Mouse (Mus musculus): Measurements from ENCODE around the gene Rgl1.

Gene Rgl1

DNA sequence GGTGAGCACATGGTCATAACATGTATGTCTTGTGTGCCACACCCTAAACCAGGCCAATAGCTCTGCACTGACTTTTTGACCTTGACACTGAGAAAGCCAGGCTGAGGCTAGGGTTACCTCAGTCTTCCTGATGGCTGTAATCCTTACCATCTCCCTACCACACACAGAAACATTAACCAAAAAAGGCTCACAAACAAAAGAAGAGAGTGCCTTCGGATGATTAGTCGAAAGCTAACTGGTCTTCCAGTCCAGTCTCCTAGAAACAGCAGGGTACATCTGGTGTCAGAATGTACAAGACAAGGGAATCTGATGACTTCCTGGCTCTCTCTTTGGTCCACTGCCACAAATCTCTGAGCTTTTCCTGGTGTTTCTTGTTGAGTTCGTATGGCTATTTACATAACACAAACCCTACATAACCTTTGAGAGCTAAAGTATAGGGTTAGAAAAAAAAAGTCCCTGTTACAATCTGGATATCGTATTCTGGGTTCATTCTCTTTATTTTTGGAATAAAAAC, 249.0 kb downstream of the Rgl1 start:
- DNase-seq (ENCODE audit: low read depth, low spot score): no peak

DNA sequence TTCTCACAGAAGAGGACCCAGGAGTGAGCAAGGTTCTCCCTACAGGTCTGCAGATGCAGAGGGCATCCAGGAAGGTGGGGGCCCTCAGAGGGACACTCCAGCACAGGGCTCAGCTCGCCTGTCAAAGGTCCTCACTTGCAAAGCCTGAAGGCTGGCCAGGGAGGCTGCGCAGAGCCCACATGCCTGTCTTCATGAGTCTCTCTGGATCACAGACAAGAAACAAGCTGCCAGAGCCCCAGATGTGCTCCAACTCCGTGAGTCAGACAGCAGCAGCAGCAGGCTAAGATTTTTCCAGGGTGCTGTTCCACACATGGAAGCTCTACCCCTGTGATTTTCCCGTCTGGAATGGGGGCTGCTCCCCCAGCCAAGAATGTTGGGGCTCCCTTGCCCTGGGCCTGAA, 251.9 kb downstream of the Rgl1 start:
- no peak for DNase-seq (ENCODE audit: low read depth, low spot score)

DNA sequence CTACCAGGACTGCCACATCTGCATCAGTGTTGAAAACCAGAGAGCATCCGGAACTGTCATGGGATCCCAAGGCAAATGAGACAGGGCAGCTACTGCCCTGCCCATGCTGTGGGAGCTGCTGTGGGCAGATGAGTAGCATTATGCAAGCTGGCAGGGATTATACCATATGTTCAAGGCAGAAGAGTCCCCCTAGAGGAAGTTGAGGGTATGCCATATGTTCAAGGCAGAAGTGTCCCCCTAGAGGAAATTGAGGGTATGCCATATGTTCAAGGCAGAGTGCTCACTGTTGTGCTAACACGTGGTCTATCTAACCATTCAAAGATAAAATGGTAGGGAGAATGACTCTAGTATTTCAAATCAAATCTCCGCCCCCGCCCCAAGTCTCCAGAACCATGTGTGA, 254.9 kb downstream of the Rgl1 start:
- peak; percentile 60 for DNase-seq (ENCODE audit: low read depth, low spot score)

DNA sequence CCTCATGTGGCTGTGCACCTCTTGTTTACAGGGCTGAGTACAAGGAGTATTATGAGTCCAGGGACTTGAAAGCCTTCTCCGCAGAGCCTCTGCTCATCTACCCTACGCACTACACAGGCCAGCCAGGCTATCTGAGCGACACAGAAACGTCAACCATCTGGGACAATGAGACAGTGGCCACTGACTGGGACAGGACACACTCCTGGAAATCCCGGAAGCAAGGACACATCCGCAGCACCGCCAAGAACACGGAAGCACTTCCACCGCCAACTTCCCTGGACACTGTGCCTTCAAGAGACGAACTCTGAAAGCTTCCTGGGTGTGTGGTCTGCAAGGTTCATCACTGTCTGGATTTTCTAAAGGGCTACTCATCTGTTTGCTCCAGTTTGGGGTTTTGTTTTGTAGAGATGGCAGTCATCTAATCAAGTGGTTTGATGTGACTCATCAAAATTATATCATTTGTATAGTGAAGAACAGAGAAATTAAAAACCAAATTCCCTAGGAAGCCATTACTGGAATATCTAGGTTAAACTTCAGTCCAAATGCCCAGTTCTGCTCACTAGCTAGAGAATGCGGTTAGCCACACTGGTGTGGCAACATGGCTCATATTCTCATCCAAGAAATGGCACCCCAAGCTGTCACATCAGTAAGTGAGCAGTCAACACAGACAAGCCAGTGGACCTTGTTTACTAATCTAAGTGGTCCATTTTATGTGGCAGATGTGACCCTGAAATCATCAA, 257.5 kb downstream of the Rgl1 start:
- DNase-seq (ENCODE audit: low read depth, low spot score): no peak

DNA sequence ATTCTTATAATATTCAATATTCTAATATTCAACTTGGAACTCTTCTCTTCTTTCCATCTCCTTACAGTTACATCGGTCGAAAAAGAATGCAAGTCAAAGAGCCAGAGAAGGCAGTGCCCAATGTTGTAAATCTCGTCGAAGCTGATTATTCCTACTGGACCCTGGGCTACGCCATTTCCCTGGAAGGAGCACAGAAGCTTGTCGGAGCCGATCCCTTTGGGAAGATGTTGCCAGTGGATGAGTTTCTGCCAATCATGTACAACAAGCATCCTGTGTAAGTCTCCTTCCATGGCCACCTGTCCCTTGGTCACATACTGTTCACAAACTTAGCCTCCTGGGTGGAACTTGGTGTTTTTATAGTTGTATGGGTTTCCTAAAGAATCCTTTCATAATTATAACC, 259.4 kb downstream of the Rgl1 start:
- DNase-seq (ENCODE audit: low read depth, low spot score): no peak

DNA sequence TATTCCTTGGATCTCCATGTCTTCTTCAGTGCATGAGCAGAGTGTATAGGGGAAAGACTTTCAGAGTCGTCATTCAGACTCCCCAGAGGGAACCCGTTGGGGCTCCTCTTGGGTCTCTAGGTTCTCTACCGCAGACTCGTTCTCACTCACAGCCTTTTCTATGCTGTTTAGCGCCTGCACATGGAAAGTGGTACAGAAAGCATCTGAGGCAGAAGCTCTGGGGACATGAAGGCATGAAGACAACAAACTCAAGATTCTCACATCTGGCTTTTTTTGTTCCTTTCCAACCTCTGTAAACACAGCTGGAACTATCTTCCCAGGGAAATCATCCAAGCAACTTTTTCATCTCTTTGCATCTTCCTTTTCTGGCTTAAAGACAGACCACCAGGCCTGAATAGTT, 260.0 kb downstream of the Rgl1 start:
- no peak for DNase-seq (ENCODE audit: low read depth, low spot score)

DNA sequence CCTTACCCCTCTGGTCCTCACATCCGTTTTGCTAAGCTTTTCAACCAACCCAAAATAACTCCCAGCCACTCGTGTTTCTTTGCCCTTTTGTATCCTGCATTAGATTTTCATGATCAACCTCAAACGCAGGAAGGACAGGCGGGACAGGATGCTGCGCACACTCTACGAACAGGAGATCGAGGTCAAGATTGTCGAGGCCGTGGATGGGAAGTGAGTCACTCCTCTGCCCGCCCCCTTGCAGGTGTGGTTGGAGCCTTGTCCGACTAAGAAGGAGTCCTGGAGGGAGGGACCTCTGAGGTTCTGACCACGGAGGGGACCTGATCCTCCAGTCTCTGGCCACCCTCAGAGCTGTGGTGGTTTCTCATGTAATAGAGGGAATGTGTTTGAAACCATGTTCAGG, 266.3 kb downstream of the Rgl1 start:
- peak; percentile 9 for DNase-seq (ENCODE audit: low read depth, low spot score)

DNA sequence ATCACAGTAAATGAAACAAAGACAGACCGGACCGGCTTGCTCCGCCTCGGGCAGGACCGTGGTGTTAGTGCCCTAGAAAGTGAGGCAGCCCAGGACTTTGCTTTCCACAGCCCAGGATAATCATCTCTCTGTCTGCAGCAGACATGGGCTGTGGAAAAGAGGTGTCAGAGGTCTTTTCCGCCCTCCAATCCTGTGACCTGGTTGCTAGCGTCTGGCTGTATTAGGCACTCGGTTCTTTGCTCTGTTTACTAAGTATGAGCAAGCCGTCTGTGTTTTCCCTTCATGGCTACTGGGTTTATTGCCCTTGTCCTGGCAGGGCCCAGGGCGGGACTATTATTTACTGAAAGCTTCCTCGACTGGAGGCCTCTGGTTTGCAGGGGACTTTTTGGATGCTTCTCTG, 268.6 kb downstream of the Rgl1 start:
- DNase-seq (ENCODE audit: low read depth, low spot score): no peak

DNA sequence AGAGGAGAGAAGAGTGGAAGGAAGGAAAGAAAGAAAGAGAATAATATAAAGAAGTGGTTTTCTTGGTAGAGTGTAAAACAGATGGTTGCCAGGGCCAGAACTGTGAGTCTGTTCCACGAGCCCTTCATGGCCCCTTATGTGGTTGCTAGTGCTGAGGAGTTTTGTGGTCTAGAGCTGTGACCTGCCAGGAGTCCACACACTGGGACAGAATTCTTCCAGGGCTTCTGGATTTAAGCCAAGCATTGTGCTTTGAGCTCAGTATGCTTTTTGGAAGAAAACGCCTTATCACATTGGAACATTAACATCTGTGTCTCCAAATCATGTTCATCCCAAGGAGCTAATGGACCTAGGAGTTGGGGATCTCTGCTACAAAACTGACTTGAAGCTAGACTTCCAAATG, 269.3 kb downstream of the Rgl1 start:
- DNase-seq (ENCODE audit: low read depth, low spot score): no peak

DNA sequence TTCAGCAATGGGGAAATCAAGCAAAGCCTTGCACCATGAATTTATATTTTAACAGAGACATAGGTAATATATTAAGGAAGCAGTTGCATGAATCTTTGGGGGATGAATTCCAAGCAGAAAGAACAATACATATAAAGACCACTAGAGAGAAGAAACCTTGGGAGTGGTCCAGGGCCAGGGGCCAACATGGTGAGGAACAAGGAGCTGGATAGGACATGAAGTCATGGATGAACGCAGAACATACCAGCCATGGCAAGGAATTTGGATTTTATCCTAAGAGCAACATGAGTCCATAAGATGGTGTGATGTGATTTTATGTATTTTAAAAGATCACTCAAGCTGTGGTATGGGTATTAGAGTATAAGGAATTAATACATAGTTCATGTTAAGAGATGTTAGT, 273.9 kb downstream of the Rgl1 start:
- no peak for DNase-seq (ENCODE audit: low read depth, low spot score)

DNA sequence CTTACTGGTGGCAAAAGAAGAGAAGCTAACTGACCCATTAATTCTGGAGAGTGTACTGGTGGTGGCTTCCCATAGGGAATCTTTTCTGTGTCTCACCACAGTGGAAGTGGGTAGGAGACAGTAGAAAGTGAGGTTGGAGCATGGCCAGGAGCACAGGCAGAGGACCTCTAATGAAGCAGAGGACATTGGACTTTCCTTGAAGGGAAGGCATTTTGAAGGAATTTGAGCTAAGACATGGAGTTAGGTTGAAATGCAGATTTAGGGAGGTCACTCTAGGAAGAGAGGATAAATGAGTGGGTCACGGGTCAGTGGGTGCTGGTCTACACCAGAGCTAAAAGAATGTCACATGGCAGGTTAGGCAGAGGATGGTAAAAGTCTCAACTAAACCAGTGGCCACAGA, 275.3 kb downstream of the Rgl1 start:
- DNase-seq (ENCODE audit: low read depth, low spot score): no peak

DNA sequence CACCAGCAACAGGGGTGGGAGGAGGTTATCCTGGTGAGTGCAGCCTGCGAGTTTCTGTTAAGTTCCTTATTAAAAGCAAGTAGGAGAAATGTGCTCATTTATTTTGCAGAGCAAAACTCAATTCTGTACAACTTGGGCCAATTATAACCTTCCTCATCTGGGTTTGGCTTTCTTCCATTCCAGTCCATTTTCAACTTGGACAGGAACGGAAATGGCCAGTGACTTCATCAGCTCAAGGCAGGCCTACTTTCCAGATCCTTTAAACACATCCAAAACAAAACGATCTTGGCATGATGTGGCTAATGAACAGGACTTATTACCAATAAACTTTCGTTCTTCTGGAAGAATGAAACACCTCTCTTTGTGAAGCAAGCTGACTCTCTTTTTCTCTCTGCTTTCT, 290.0 kb downstream of the Rgl1 start:
- no peak for DNase-seq (ENCODE audit: low read depth, low spot score)

DNA sequence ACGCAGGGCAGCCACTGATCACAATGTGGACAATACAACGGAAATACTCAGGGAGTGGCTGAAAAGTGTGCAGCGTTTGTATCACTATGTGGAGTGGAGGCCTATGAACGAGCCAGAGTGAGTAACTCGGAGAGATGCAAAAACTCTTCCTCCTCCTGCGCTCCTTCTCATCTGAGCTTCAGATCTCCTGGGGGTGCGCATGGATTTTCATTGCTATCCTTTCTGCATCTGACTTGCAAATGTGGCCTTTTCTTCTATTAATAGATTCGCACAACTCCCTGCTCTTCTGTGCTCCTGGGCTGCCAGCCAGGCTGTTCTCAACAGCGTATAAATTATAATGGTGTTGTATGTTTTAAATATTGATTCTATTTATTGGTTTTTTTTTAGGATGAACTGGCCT, 297.7 kb downstream of the Rgl1 start:
- no peak for DNase-seq (ENCODE audit: low read depth, low spot score)

Measured in CD4-positive, CD25-positive, alpha-beta regulatory T cell, adult 2 months (primary cell).